Mouse (Mus musculus) c-Kit-negative CD71-positive TER-119-positive erythroid progenitor cells, embryonic 14.5 days (primary cell): ENCODE results near the gene Arsj.

Experiments
- DNase-seq: peaks from one replicate; pipeline ENCODE4 v3.0.0-alpha.2; 2013; ENCODE audit warnings: low read depth, low spot score

Arsj gene

DNA sequence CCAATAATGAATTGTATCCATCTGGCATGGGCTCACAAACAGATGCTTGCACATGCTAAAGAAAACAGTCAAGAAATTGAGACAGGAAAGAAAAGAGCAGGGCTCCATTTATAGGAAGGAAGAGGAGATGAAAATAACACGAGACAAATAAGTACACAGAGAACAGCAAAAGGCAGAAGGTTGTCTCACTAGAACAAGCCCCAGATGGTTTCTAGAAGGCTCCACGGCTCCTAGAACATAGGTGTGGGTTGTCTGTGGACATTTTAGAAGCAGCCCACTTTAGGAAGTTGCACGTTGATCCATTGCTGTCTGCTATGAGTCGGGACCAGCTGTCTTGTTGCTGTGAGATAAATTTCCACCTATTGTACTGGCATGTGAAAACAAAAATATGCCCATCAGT is 37.2 kb downstream of the Arsj start:
- no peak for DNase-seq

DNA sequence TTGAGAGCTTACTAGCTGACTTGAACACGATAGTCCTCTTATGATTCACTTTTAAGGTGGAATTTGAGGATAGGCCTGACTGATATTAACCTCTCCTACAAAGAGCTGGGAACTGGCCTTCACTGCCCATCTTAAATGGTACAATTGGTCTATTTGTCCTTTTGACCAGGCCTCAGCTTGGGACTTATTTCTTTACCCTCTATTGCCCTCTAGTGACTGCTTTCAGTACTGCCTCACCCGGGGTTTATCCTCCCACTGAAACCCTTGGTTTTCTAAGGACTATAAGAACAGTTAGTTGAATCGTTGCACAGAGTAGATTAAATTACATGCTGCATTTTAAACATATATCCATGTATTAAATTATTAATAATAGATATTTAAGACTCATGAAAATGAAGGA is 39.4 kb downstream of the Arsj start:
- no peak for DNase-seq

DNA sequence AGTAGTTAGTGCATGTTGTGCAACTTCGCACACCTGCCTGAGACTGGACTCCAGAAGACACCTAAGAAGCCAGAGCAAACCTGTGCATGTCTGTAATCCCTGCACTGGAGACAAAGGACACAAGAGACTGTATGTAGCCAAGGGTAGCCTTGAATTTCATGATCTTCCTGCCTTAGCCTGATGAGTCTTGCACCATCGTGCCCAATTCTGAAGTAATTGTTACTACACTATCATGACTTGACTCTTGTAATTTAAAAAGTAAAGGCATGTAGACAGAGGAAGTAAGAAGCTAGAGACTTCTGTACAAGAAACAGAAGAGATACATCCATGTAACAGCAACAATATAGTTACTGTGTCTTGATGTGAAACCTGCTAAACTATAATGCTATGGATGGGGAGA is 40.7 kb downstream of the Arsj start:
- no peak for DNase-seq

DNA sequence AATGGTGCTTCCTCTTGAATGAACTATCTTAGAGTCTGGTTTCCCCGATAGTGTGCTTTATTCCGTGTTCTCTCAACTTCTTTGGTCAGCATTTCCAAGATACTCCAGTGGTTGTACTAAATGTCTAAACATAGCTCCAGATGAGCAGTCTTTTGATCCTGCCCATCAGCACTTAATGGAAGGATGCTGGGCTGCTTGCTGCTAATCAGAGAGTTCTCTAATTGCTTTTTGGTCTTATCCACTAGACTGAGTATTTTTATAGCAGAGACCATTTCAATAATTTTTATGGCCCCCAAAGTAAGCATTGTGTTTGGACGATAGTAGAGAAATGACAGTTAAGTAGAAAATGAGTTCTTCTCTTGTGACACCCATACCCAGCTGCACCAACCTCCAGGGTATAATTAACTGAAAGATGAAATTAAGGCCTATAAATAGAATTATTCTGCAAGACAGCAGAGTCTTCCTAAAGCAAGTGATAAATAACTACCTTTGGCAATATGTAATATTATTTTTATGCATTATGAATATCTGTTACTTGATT is 67.1 kb downstream of the Arsj start:
- DNase-seq: no peak

DNA sequence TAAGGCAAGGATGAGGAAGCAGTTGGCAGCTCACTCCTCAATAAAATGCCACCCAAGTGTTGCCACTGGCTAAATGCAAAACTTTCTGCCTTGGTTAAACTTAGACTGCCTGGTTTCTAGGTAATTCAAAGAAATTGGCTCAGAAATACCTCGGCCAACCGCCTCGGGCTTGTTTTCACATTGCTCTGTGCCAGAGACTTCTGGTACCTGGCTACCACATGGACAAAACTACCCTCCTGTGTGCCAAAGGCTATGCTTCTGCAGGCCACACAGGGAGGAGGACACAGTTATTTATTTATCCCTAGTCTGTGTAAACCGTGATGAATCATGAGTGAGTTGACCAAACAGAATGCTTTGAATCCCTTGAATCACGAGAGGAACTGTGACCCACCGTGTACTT is 75.8 kb downstream of the Arsj start:
- DNase-seq: no peak

DNA sequence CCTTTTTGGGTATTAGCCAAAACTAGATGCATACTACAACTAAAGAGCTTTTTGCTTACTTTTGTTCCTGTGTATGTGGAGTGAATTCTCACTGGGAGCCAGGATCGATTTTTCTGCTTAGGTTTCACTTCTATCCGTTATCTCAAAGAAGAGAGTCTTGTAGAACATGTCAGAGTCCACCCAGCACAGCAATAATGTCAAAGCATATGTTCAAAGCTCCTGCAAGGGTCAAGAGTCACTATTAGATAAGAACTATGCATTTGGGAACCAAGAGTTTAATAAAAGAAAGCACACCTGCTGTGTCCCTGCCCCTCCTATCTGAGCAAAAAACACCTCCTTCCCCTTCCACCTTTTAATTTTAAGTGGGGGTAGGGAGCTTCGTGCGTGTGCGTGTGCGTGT is 85.6 kb downstream of the Arsj start:
- no peak for DNase-seq

DNA sequence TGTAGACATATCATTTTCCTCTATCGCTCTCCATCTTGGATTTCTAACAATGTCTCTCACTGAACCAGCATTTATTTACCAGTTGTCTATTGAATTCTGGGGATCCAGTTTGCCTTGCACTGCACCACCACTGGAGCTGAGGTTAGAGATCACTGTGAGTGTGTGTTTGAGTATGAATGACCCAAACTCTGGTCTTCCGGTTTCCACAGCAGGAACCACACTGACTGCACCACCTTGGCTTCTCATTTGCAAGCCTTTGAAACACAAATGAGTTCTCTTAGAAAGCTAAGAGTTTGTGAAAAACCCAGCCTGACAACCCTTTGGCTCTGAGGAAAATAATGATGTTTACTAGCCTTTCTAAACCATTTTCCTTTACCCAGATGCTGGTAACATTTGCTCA is 86.0 kb downstream of the Arsj start:
- DNase-seq: no peak

DNA sequence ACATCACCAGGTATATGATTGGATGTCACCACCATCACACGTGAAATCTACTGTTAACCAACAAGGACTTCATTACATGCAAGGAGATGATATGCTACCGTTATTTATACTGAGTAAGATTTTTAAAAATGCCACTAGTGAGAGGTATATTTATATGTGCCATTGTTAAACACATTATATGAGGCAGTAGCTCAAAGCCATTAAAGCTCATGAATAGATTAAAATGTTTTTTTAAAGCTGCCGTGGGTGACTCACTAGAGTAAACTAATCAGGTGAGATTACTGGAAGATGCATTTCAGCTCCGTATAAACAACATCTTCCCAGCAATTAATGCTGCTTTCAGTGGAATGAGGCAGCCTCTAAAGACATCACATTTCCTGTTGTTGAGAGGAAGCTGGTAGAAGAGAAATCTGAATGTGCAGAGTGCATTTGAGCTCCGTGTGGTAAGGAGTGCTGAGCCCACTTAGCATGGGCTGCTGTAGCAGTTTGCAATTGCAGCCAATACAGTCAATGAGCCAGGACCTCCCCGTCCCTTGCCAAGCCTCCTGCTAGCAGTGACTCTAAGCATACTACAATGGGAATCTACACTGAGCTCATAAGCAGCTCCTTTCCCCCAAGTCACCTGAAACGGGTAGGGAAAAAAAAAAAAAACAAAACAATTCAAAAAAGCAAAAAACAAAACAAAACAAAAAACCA is 92.5 kb downstream of the Arsj start:
- DNase-seq: no peak

DNA sequence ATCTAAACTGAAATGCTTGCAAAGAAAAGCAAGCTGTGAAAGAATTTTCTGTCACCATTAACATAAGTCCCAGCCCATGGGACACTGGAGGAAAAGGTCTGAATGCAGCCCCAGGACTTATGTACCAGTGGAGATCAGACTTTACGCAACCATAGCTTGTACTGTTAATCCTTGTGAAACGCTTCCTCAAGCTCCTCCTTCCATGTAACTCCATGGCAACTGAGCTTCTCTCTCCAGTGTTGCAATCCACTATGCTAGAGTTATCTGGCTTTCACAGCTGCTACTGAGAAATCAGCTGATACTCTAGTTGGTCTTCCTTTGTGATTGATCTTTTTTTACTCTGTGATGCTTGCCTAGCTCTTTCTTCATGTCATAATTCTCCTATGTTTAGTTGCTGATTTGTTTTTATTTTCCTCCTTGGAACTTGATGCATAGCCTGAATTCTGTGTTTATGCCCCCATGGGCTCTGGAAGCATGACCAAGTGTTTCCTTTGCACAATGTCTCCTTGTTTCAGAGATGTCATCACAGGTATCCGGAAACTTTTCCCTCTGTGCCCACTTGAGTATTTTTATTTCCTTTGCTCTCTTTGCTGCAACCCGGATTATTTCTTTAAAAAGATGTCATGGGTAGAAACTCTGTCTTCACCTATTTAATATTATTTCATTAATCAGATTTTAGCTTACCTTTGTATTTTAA is 99.8 kb downstream of the Arsj start:
- no peak for DNase-seq

DNA sequence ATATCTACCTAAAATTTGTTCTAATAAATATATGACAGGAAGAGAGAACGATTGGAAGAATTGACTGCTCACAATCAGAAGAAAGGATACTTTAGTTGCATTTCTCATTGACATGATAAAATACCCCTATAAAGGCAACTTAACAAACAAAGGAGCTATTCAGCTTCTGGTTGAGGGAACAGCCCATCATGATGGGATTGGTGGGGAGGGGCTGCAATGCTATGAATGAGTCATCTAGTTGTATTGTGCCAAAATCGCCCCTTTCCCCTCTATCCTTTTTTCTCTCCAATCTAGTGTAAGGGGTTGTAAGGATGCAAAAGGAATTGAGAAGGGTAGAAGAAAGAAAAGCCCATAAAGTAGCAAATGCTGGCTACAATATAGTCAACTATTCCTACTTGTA is 100.8 kb downstream of the Arsj start:
- no peak for DNase-seq
